Mouse (Mus musculus) c-Kit-positive CD71-negative TER-119-negative erythroid progenitor cells, embryonic 14.5 days (primary cell): ENCODE measurements at regions not wholly inside any gene's neighbourhood (a gene's known extent, or its start where the extent isn't known, plus 50 kb on each side); places are given as distances from the start of the nearest gene placed in this dataset.

Experiments used
- DNase-seq: peaks from one replicate; pipeline ENCODE4 v3.0.0-alpha.2; 2013; ENCODE audit warnings: low read depth

GRCm38 (mm10) chr9:30021981-30022380, 59.0 kb upstream of the Ntm start:
- no peak for DNase-seq

GRCm38 (mm10) chr9:30025275-30025674, 62.3 kb upstream of the Ntm start:
- DNase-seq: no peak

- no peak for DNase-seq
These were observed 64.0 kb upstream of the Ntm start for GRCm38 (mm10) chr9:30026939-30027338.

GRCm38 (mm10) chr9:30040396-30040795, 77.5 kb upstream of the Ntm start:
- no peak for DNase-seq

GRCm38 (mm10) chr9:30064551-30064950, 101.6 kb upstream of the Ntm start:
- no peak for DNase-seq

GRCm38 (mm10) chr9:30067980-30068379, 105.0 kb upstream of the Ntm start:
- no peak for DNase-seq

- DNase-seq: no peak
These were observed 112.3 kb upstream of the Ntm start for GRCm38 (mm10) chr9:30075233-30075632.

GRCm38 (mm10) chr9:30076006-30076405, 113.1 kb upstream of the Ntm start:
- DNase-seq: no peak

GRCm38 (mm10) chr9:30076482-30076881, 113.5 kb upstream of the Ntm start:
- DNase-seq: no peak

GRCm38 (mm10) chr9:30101942-30102341, 139.0 kb upstream of the Ntm start:
- DNase-seq: no peak

- no peak for DNase-seq
These were observed 159.4 kb upstream of the Ntm start for GRCm38 (mm10) chr9:30122371-30122770.

GRCm38 (mm10) chr9:30129151-30129550, 166.2 kb upstream of the Ntm start:
- DNase-seq: no peak

GRCm38 (mm10) chr9:30131626-30132025, 168.7 kb upstream of the Ntm start:
- DNase-seq: no peak

- DNase-seq: no peak
These were observed 171.4 kb upstream of the Ntm start for GRCm38 (mm10) chr9:30134303-30134702.

GRCm38 (mm10) chr9:30137611-30138287, 174.8 kb upstream of the Ntm start:
- DNase-seq: peak; percentile 18

- no peak for DNase-seq
These were observed 177.2 kb upstream of the Ntm start for GRCm38 (mm10) chr9:30140188-30140587.

GRCm38 (mm10) chr9:30141186-30141585, 178.2 kb upstream of the Ntm start:
- DNase-seq: no peak

- DNase-seq: no peak
These were observed 180.0 kb upstream of the Ntm start for GRCm38 (mm10) chr9:30142806-30143458.

GRCm38 (mm10) chr9:30149481-30150468, 186.8 kb upstream of the Ntm start:
- DNase-seq: no peak

GRCm38 (mm10) chr9:30151173-30151572, 188.2 kb upstream of the Ntm start:
- no peak for DNase-seq

- DNase-seq: no peak
These were observed 203.4 kb upstream of the Ntm start for GRCm38 (mm10) chr9:30166235-30166752.

- no peak for DNase-seq
These were observed 204.3 kb upstream of the Ntm start for GRCm38 (mm10) chr9:30167223-30167622.
